Mouse (Mus musculus): Measurements from ENCODE around the gene Trmt61a.

DNA sequence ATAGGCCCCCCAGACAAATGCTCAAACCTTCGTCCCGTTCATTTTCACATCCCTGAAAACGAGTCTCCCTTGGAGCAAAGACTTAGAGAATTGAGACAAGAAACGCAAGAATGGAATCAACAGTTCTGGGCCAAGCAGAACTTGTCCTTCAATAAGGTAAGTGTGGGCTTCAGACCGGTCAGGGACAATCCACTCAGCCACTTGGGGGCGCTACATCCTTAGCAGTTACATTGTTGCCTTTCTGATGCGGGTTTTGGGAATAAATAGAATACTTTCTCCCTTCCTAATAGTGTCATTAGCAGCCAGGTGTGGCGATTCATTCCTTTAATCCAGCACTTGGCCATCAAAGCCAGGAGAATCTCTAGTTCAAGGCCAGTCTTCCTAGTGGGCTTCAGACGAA, 44.7 kb downstream of the Trmt61a start:
- TF ChIP-seq POLR2A (IDR thresholded peaks at IDR 0.05; ENCODE audit: low read depth, low read length), result no peak
- no peak for TF ChIP-seq CTCF (IDR thresholded peaks at IDR 0.05; ENCODE audit: borderline replicate concordance, insufficient read depth, low read length)

Measured in embryonic fibroblast, embryonic 13.5 days (primary cell).